Comparison of ENCODE assay signal across 1 mouse cellular context in genomic region chr19:32222083-32222482, GRCm38 (mm10).
A peak's percentile ranks its signal among the peaks of the same experiment; 100 is the strongest.
TF ChIP-seq lines count a peak whose summit lies in the region.

No protein-coding gene starts in this region.

TF ChIP-seq in MEL, 35 proteins besides CTCF, POLR2A, EP300 and RAD21 (continued from another document):
- no peak for TF ChIP-seq CHD1 (IDR thresholded peaks at IDR 0.05; ENCODE audit: low read depth, low read length)
- TF ChIP-seq CHD2 (IDR thresholded peaks at IDR 0.05; ENCODE audit: low read length) = no peak
- no peak for TF ChIP-seq NRF1 (IDR thresholded peaks at IDR 0.05; ENCODE audit: insufficient read depth, low read depth, low read length, poor library complexity, severe bottlenecking)
- TF ChIP-seq TAL1 (IDR thresholded peaks at IDR 0.05; ENCODE audit: low read length) = peak; percentile 65
- TF ChIP-seq POLR2AphosphoS5 (IDR thresholded peaks at IDR 0.05; ENCODE audit: borderline replicate concordance, low read depth, low read length) = no peak
- no peak for TF ChIP-seq JUND (IDR thresholded peaks at IDR 0.05; ENCODE audit: low read depth, low read length)
- TF ChIP-seq USF1 (IDR thresholded peaks at IDR 0.05; ENCODE audit: low read depth, low read length) = peak; percentile 82
- peak; percentile 82 for TF ChIP-seq SIN3A (IDR thresholded peaks at IDR 0.05; ENCODE audit: low read length)
- TF ChIP-seq ZMIZ1 (IDR thresholded peaks at IDR 0.05; ENCODE audit: low read depth, low read length) = no peak
- TF ChIP-seq MXI1 (IDR thresholded peaks at IDR 0.05; ENCODE audit: low read depth, low read length) = peak; percentile 98
- TF ChIP-seq USF2 (IDR thresholded peaks at IDR 0.05; ENCODE audit: borderline replicate concordance in 1 of 2, insufficient read depth in 1 of 2, low read depth in 1 of 2, low read length in 2 of 2) = peak in 1 of 2 experiments; percentile 34; a peak in 1 of 4 replicates
- no peak for TF ChIP-seq MAFK (IDR thresholded peaks at IDR 0.05; ENCODE audit: borderline replicate concordance, low read depth, low read length)
- no peak for TF ChIP-seq ZKSCAN1 (IDR thresholded peaks at IDR 0.05; ENCODE audit: low read depth, low read length)
- peak; percentile 72 for TF ChIP-seq TCF12 (IDR thresholded peaks at IDR 0.05; ENCODE audit: low read depth, low read length)
- TF ChIP-seq SMC3 (IDR thresholded peaks at IDR 0.05; ENCODE audit: low read depth, low read length) = 0 out of 2 replicates have a peak, but pooled peaks have one; percentile 4
- TF ChIP-seq GABPA (IDR thresholded peaks at IDR 0.05; ENCODE audit: low read depth, low read length) = no peak
